Mouse (Mus musculus): ENCODE data around the gene Mark4.

Mark4 gene

GRCm38 (mm10) chr7:19441448-19442091 is 17.1 kb downstream of the Mark4 start:
- DNase-seq (ENCODE audit: low read depth, low spot score) = no peak

- peak; percentile 76 for DNase-seq (ENCODE audit: low read depth, low spot score)
These were observed 21.6 kb downstream of the Mark4 start for GRCm38 (mm10) chr7:19437048-19437447.

GRCm38 (mm10) chr7:19436276-19436675 is 22.3 kb downstream of the Mark4 start:
- DNase-seq (ENCODE audit: low read depth, low spot score) = no peak

- DNase-seq (ENCODE audit: low read depth, low spot score) = no peak
These were observed 26.1 kb downstream of the Mark4 start for GRCm38 (mm10) chr7:19432475-19432874.

- DNase-seq (ENCODE audit: low read depth, low spot score) = no peak
These were observed 28.2 kb downstream of the Mark4 start for GRCm38 (mm10) chr7:19430402-19430801.

- peak; percentile 65 for DNase-seq (ENCODE audit: low read depth, low spot score)
These were observed 28.9 kb downstream of the Mark4 start for GRCm38 (mm10) chr7:19429726-19430125.

GRCm38 (mm10) chr7:19427999-19428650 is 30.5 kb downstream of the Mark4 start:
- DNase-seq (ENCODE audit: low read depth, low spot score) = no peak

GRCm38 (mm10) chr7:19426888-19427287 is 31.7 kb downstream of the Mark4 start:
- peak; percentile 70 for DNase-seq (ENCODE audit: low read depth, low spot score)

- DNase-seq (ENCODE audit: low read depth, low spot score) = peak; percentile 62
These were observed 32.3 kb downstream of the Mark4 start for GRCm38 (mm10) chr7:19426349-19426748.

GRCm38 (mm10) chr7:19424051-19424450 is 34.6 kb downstream of the Mark4 start:
- DNase-seq (ENCODE audit: low read depth, low spot score) = no peak

GRCm38 (mm10) chr7:19423083-19423482 is 35.5 kb downstream of the Mark4 start:
- no peak for DNase-seq (ENCODE audit: low read depth, low spot score)

GRCm38 (mm10) chr7:19420821-19421636 is 37.6 kb downstream of the Mark4 start:
- peak; percentile 96 for DNase-seq (ENCODE audit: low read depth, low spot score)

GRCm38 (mm10) chr7:19420121-19420520 is 38.5 kb downstream of the Mark4 start:
- DNase-seq (ENCODE audit: low read depth, low spot score) = no peak

GRCm38 (mm10) chr7:19416590-19416989 is 42.0 kb downstream of the Mark4 start:
- no peak for DNase-seq (ENCODE audit: low read depth, low spot score)

- no peak for DNase-seq (ENCODE audit: low read depth, low spot score)
These were observed 45.1 kb downstream of the Mark4 start for GRCm38 (mm10) chr7:19413525-19413924.

- no peak for DNase-seq (ENCODE audit: low read depth, low spot score)
These were observed 46.8 kb downstream of the Mark4 start for GRCm38 (mm10) chr7:19411783-19412182.

GRCm38 (mm10) chr7:19410766-19411344 is 47.8 kb downstream of the Mark4 start:
- DNase-seq (ENCODE audit: low read depth, low spot score) = no peak

GRCm38 (mm10) chr7:19409753-19410152 is 48.9 kb downstream of the Mark4 start:
- DNase-seq (ENCODE audit: low read depth, low spot score) = no peak

- DNase-seq (ENCODE audit: low read depth, low spot score) = peak; percentile 72
These were observed 53.2 kb downstream of the Mark4 start for GRCm38 (mm10) chr7:19405417-19405816.

- DNase-seq (ENCODE audit: low read depth, low spot score) = no peak
These were observed 54.1 kb downstream of the Mark4 start, which contains the start of gene Ckm for GRCm38 (mm10) chr7:19404476-19404875. TSS of gene Ckm (plus strand) at chr7:19404776.

- no peak for DNase-seq (ENCODE audit: low read depth, low spot score)
These were observed 54.8 kb downstream of the Mark4 start, which contains the start of gene Klc3 for GRCm38 (mm10) chr7:19403731-19404296. TSS of gene Klc3 (minus strand) at chr7:19404104.

Measured in brain, adult 2 months (tissue).